Mouse (Mus musculus): ENCODE data around the gene Cdh1.

The Cdh1 gene

DNA sequence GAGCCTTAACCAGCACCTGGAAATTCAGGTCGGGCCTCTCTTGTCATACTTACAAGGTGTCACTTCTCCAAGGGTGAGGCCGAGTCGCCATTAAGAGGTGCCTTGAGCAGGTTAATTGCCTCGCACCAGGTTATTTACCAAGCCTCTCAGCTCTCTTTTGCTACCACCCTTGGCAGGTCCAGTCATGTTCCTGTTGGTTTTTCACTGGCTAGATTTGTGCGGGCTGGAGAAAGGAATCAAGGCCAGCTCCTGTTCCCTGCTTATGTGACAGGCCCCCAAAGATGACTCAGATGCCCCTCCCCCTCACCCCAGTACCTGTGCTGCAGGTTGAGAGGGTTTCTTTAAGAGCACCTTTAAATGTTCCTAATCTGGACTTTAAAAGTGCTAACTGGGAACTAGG is 43.6 kb downstream of the Cdh1 start:
- in situ Hi-C loops (cut with MboI, MseI): loop anchor here (5.0 to 10.0 kb wide), 2 partner anchors 79 to 232 kb away; partner anchors contain the start of gene Zfp90

DNA sequence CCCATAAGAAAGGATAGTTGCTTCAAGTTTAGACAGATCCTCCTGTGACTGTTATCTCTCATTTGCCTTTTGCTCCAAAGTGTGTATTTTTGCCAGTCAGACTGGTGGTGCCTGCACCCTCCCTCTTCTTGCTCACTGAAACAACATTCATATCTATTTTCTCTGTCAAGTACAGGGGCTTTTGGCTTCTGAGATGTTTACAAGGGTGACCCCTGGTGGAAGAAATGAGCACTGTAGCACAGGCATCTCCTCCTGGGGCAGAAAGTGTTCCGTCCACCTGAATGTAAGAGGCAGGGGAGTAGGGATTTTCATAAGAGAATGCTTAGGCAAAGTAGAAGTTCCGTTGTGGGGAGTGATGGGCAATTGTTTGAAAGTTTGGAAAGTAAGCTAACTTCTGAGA is 44.2 kb downstream of the Cdh1 start:
- in situ Hi-C loops (cut with MboI, MseI): loop anchor here (5.0 to 10.0 kb wide), 2 partner anchors 80 to 233 kb away; partner anchors contain the start of gene Zfp90

- in situ Hi-C loops (cut with MboI, MseI): loop anchor here (5.0 to 10.0 kb wide), 2 partner anchors 81 to 234 kb away; partner anchors contain the start of gene Zfp90
Observed at GRCm38 (mm10) chr8:106648421-106648820, 45.3 kb downstream of the Cdh1 start.

DNA sequence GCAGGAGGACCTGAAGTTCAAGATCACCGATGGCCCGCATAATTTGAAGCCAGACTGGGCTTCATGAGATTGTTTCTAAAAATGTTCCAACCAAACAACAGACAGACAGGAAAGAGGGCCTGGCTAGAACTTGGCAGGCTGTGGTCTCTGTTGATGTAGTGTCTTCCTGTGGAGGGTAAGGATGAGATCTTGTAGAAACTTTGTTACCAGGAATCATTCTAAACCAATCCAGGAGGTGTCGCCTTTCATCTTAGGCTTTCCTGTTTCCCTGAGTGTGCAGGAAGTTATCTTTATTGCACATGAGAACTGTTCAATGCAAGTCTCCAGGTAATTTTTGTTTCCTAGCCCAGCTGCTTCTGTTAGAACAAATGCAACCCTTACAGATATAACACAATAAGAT is 48.8 kb downstream of the Cdh1 start:
- in situ Hi-C loops (cut with MboI, MseI): no loop called here

DNA sequence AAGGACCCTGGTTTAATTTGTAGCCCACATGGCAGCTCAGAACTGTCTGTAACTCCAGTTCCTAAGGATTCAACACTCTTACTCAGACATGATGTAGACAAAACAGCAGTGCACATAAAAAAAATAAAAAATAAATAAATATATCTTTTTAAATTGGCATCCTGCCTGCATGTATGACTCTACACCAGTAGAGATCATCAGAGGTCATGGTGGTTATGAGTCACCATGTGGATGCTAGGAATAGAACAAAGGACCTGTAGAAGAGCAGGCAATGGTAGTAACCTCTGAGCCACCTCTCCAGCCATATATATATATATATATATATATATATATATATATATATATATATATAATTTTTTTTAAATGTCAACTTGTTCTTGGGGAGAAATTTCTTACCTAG is 52.9 kb downstream of the Cdh1 start:
- in situ Hi-C loops (cut with MboI, MseI): no loop called here

DNA sequence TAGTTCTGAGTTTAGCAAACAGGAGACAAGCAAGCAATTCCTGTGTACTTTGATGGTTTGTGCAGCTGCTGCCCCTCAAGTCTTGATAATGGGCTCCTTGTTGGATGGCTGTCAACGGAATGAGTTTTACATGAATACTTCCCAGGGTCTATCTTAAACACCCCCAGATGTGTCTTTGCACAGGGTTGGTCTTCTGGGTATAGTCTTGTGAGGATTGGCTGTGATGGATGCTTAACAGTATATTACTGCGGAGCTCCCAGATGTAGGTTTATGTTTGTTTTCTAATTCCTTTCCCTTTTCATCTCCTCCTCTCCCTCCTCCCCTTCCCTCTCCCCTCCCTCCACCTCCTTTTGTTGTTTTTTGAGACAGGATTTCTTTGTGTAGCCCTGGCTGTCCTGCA is 69.6 kb downstream of the Cdh1 start:
- in situ Hi-C loops (cut with MboI, MseI): loop anchor here (10.0 kb wide), 1 partner anchor 912 kb away; the partner anchor contains the start of gene Psmd7

- in situ Hi-C loops (cut with MboI, MseI): loop anchor here (10.0 kb wide), 1 partner anchor 910 kb away; the partner anchor contains the start of gene Psmd7
Observed at GRCm38 (mm10) chr8:106674318-106674717, 71.2 kb downstream of the Cdh1 start.

GRCm38 (mm10) chr8:106674894-106675293 is 71.7 kb downstream of the Cdh1 start:
- in situ Hi-C loops (cut with MboI, MseI): loop anchor here (10.0 kb wide), 1 partner anchor 910 kb away; the partner anchor contains the start of gene Psmd7

GRCm38 (mm10) chr8:106682971-106683668 is 80.0 kb downstream of the Cdh1 start, which contains the start of gene Tango6:
TSS of gene Tango6 (plus strand) at chr8:106683068.
- in situ Hi-C loops (cut with MboI, MseI): no loop called here

- in situ Hi-C loops (cut with MboI, MseI): no loop called here
Observed at GRCm38 (mm10) chr8:106684387-106684786, 81.2 kb downstream of the Cdh1 start.

GRCm38 (mm10) chr8:106687479-106687878 is 84.3 kb downstream of the Cdh1 start:
- in situ Hi-C loops (cut with MboI, MseI): loop anchor here (5.0 kb wide), 1 partner anchor 200 kb away; no protein-coding TSS in a partner anchor

- in situ Hi-C loops (cut with MboI, MseI): no loop called here
Observed at GRCm38 (mm10) chr8:106697748-106698248, 94.6 kb downstream of the Cdh1 start.

- in situ Hi-C loops (cut with MboI, MseI): no loop called here
Observed at GRCm38 (mm10) chr8:106699588-106699987, 96.4 kb downstream of the Cdh1 start.

- in situ Hi-C loops (cut with MboI, MseI): loop anchor here (25.0 kb wide), 1 partner anchor 312 kb away; no protein-coding TSS in a partner anchor
Observed at GRCm38 (mm10) chr8:106700131-106700530, 97.0 kb downstream of the Cdh1 start.

- in situ Hi-C loops (cut with MboI, MseI): loop anchor here (25.0 kb wide), 1 partner anchor 311 kb away; no protein-coding TSS in a partner anchor
Observed at GRCm38 (mm10) chr8:106701360-106701759, 98.2 kb downstream of the Cdh1 start.

GRCm38 (mm10) chr8:106704199-106704900 is 101.2 kb downstream of the Cdh1 start:
- in situ Hi-C loops (cut with MboI, MseI): loop anchor here (25.0 kb wide), 1 partner anchor 308 kb away; no protein-coding TSS in a partner anchor

DNA sequence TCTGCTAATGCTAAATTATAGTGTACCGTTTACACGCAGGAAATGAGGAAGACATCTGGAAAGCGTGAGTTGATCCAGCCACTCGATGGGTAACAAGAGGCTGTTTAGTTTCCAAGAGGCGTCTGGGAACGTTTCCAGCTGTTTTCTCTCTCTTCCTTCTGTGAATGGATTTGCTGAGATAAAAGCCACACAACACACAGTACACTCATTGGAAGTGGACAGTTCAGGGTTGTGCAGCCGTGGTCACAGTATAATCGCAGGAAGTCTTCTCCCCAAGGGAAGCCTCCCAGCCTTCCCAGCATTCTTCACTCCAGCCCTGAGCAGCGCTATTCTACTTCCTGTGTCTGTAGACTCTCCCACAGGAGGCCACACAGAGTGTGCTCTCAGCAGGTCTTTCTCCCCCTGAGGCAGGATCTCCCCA is 101.8 kb downstream of the Cdh1 start:
- in situ Hi-C loops (cut with MboI, MseI): loop anchor here (5.0 to 25.0 kb wide), 2 partner anchors 172 to 307 kb away; no protein-coding TSS in a partner anchor

DNA sequence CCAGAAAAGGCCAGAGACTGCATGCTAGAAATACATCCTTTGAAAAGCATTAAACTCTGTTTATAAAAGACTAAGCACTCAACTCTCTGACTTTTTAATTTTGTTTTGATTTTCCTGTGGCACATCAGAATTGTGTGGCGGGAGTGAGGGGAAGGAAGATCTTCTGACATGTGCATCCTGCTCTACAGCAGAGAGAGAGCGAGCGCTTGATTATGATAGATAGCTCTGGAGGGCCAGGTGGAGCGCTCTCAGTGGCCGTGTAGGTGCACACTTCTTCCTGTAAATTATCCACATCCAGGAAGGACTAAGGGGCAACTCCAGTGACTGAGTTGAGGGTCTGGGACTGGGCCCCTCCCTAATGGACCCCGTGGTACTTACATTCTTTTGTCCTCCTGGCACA is 103.0 kb downstream of the Cdh1 start:
- in situ Hi-C loops (cut with MboI, MseI): loop anchor here (5.0 to 25.0 kb wide), 2 partner anchors 171 to 306 kb away; no protein-coding TSS in a partner anchor

DNA sequence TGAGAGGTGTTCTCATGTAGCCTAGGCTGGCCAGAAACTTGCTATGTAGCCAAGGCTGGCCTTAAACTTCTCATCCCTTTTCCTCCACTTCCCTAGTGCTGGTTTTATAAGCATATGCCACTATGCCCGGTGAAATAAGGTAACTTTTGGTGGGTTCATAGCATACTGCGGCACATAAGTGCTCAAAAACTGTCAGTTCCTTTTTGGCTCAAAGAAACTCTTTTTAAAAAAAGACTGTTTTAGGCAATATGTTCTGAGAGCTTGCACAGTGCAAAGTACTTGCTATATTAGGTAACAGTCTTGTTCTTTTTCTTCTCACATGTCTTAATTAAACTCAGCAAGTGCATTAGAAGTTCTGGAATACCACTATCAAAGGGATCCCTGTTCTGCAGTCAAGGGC is 106.9 kb downstream of the Cdh1 start:
- in situ Hi-C loops (cut with MboI, MseI): loop anchor here (25.0 kb wide), 1 partner anchor 302 kb away; no protein-coding TSS in a partner anchor

- in situ Hi-C loops (cut with MboI, MseI): loop anchor here (25.0 kb wide), 1 partner anchor 300 kb away; no protein-coding TSS in a partner anchor
Observed at GRCm38 (mm10) chr8:106712487-106712886, 109.3 kb downstream of the Cdh1 start.

DNA sequence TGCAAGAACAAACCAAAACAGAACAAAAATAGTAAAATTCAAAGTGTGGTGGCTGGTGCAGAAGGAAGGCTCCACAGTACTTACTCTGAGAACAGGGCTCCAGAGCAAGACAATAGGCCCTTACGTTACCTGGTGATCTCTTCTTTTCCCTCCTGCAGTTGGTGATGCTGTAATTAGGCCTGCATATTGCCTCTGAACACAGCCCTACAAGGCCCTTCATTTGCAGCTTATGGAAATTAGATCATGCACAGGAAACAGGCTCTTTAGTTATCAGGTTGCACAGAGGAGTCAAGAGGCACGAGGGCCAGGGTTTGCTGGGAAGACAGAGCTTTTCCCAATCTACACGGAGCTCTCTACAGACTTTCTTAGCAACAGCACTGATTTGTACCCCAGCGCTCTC is 111.1 kb downstream of the Cdh1 start:
- in situ Hi-C loops (cut with MboI, MseI): loop anchor here (25.0 kb wide), 1 partner anchor 298 kb away; no protein-coding TSS in a partner anchor

All from regulatory T cell (primary cell).